Mouse (Mus musculus) layer of hippocampus, postnatal 10 days (tissue): Measurements from ENCODE around the gene Jmjd1c. TPM values are rescaled to one million over a fixed set of nuclear protein-coding genes. Genes with fewer than 3 reads are reported as not detected.
"Not testable (repeated sequence)": the region's sequence is repeated elsewhere in the genome, so short reads cannot be mapped to it uniquely, and the experiment has no call there.

Source experiments
- DNase-seq, 2 experiments: peaks; one replicate each; pipeline ENCODE4 v3.0.0; 2021; ENCODE audit warnings: low spot score in 2 of 2
- total RNA-seq, 2 experiments: library from RNA; stranded (reverse); gene quantifications; 2 replicates each; pipeline ENCODE4 v1.2.3; 2021

Gene Jmjd1c
- total RNA-seq, 2 experiments from 2014 or later, result 99.4 to 116 TPM

DNA sequence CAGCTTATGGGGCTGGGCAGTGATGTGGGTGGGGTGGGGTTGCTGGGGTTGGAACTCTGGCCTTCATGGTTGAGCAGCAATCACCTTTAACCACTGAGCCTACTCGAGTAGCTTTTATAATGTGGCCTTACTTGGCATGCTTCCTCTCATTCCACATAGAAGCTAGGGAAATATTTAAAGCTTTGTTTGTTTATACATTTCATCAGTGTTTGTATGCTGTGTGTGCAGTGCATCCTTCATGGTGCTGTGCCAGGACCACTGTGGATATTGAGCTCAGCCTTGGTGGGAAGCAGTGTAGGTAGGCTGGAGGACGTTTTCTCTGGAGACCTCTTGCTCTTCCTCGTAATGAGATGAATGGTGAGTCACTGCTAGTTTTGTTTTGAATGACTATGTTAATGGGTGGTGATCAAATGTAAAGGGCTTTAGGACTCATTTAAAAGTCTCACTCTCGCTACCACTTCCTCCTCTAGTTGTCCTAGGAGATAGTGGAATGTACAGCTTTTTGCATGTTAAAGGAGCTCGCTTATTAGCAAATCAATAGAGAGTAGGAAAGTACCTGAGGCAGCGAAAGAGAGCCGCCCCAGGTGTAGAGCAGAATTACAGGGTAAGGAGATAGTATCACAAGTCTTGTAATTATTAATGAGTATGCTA lies 4.2 kb downstream of the Jmjd1c start:
- no peak for DNase-seq

DNA sequence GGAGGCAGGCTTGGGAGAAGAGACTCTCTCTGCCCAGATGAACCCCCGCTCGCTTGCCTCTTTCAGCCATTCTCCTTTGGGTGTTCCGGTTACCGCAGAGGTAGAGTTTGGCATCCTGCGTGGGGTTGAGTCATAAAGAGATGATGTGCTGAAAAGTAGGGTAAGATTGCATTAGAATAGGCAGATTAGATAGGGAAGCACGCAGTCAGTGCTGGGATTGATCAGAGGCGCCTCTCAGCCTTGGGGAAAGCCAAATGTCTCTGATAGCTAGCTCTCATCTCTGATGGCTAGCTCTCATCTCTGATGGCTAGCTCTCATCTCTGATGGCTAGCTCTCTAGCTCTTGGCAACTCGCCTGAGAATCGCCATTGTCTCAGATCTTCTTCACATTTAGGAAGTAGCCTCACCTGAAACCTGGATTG lies 4.9 kb downstream of the Jmjd1c start:
- no peak for DNase-seq

DNA sequence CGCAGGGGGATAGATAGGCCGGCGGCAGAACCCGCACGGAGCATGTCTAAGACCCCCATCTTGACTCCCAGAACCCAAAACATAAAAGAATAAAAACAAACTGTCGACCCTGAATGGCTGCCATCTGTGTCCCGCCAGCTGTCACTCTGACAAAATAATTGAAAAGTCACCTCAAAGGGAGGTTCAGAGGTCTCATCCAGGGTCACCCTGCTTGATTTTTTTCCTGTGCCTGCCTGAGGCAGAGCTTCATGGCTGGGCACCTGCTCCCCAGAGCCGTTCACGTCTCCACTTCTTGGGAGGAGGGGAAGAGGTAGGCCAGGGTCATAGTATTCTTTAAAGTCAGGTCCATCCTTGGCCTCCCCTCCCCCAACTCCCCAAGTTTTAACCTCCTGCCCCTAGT lies 8.6 kb downstream of the Jmjd1c start:
- DNase-seq, result no peak

DNA sequence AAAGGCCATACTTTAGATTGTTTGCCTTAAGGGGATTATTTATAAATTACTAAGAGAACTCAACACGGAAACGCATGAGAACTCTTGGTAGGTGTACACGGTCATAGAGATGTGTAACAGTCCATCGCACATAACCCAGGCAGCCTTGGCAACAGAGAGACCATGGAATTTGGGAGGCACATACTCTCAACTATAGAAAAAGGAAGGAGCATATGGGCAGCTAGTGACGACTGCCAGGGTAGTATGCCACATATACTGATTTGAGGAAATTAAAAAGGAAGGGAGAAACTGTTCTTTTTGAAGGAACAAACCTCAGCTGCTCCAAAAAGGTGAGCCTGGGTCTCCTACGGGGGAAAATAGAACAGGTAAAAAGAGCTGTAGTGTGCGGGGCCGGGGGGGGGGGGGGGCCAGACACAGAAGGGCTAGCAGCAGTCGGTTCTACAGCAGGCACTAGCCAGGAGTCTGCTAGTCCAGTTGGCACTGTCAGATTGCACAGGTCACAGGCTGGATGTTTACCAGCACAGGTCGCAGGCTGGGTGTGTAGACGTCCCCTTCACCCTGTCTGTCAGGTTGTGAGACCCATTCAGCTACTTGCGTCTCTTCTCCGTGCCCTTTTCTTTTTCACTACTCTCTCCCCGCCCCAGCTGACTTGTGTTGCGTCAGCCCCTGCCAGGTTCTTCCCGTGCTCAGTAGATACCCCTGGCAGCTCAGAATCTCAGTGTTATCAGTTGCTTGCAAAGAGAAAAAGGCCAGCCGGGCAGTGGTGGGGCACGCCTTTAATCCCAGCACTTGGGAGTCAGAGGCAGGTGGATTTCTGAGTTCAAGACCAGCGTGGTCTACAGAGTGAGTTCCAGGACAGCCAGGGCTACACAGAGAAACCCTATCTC lies 9.6 kb downstream of the Jmjd1c start:
- no peak for DNase-seq

DNA sequence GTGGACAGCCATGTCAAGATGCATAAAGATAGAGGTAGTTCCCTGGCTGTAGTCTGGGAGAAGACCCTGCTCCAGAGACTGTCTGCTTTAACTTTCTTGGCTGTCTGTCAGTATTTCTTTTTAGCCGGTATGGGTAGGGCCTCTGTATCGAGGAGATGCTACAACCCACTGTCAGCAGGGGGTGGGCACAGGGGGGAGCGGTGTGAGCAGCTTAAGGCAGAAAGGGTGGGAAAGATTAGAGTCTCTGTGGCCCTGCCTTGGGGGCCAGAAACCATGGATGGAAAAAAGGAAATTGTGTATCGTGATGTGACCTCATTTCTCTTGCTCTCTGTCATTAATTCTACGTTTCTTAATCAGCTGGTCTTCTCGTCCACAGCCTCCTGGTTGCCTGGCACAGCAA lies 10.5 kb downstream of the Jmjd1c start:
- no peak for DNase-seq

DNA sequence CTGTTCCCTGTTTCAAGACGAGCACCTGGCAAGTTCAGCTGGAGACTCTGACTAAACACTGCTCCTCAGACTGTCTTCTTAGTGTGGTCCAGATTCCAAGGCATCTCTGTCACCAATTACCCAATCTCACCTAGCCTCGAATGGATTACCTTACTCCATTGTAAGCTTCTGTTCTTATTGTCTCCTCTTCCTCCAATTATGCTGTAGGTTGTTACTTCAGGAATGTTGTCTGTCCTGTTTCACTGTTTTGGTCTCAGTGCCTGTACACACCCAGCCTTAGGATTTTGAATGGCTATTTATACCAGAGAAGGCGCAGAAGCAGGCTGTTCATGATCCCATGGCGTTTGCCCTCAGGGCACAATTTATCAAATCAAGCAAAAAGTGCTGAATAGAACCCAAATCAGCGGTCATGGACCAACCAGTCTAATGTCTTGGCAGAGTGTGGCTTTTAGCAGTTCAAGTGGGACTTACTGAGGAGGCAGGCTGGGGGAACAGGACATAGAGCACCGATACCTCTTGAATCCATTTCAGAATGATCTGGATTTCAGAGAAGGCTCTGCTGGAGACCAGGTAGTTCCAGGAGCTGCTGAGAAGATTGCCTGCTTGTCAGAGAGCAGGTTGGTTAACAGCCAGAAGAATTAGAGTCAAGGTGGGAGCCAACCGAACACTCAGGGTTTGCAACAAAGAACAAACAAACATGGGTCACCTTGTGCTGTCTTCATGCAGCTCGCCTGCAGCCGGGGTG lies 11.3 kb downstream of the Jmjd1c start:
- no peak for DNase-seq

DNA sequence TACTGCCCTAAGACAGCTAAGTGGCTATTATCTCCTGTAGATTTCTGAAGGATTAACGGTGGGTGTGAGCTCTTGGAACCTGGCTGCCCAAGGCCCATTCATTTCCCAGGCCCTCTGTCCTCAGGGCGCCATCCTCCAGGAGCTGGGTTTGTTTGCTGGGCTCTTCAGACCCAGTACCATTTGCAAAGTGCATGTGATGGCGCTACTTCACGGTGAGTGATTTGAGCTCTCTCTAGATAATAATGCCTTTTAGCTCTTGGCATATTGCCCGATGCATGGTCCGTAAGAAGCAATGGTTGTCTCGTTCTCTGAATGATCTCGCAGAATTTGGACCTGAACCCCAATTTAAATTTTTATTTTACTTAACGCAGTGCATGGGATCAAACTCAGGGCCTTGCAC lies 12.2 kb downstream of the Jmjd1c start:
- DNase-seq, result no peak

DNA sequence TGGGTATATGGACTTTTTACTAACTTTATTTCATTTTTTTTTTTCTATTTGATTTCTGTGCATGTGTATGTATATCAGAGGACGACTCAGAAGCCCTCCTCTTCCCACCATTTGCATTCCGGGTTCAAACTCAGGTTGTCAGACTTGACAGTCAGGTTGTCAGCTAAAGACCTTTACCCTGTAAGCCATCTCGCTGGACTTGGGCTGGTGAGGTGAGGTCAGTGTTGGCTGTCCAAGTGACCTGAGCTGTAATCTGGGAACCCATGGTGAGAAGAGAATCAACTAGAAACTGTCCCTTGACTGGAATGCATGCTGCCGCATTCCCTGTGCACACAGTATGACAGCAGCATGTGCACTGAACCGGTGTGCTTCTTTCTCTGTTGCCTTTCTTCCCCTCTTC lies 13.7 kb downstream of the Jmjd1c start:
- DNase-seq, result no peak

DNA sequence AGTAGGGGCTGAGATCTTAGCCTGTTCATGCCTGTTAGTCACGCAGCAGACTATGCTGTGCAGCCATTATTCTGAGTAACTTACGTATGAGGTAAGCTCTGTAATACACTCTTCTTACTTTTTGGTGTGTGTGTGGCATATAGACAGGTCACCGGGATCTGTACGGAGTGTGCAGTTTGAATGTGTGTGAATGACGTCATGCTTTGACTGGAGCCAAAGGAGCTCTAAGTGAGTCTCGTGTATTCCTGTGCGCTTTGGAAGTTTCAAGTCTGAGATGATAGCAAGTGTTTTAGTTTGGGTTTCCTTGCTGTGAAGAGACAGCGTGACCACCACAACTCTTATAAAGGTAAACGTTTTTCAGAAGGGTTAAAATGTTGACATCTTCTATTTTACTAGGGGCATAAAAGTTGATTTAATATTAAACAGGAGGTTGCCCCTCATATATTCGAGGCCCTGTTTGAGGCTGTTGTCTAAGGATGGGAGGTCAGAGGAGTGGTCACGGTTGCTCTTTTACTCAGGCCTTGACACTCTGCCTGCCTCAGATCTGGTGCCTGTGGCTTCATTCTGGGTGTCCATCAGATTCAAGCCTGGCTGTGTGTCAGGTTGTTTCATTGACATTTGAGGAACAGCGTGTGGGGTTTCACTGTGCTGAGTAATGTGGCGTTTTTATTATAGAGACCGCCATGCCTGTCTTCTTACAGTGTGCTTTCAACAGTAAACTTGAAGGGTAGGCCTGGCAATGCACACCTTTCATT lies 15.3 kb downstream of the Jmjd1c start:
- no peak for DNase-seq

DNA sequence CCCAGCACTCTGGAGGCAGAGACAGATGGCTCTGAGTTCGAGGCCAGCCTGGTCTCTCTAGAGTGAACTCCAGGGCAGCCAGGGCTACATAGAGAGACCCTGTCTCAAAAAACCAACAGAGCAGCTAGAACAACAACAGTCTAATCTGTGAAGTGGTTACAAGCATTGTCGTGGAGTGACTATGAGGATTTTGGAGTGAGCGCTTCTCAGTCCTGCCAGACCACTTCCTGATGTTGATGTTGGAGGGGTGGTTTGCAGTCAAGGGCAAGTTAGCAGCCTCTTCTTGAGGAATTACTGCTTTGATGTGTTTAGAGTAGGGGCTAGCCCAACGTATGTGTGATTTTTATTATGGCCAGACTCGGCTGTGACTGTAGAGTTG lies 15.9 kb downstream of the Jmjd1c start:
- DNase-seq, result no peak

DNA sequence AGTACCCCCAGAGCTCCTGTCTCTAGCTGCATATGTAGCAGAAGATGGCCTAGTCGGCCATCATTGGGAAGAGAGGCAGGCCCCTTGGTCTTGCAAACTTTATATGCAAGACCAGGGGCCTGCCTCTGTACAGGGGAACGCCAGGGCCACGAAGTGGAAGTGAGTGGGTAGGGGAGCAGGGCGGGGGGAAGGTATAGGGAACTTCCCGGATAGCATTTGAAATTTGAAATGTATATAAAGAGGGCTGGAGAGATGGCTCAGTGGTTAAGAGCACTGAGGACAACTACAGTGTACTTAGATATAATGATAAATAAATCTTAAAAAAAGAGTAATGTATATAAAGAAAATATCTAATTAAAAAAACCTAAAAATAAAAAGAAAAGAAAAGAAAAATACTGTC lies 17.0 kb downstream of the Jmjd1c start:
- DNase-seq, result not testable (repeated sequence)

DNA sequence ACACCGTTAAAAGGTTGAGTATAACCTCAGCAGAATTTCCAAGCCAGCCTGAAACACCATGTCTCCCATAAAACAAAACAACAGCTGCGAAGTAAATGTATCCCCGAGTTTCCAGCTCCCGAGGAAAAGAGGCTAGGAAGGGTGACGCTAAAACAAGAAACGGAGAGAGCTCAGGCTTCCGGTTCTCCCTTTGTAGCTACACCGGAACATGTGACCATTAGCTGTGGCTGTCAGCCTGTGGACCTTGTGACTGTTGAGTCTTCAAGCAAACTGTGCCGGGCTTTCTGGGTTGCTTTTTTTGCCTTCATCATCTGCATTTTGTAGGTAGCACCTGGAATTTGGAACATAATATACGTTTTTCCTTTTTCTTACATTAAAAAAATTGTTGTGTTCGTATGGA lies 17.9 kb downstream of the Jmjd1c start:
- no peak for DNase-seq

DNA sequence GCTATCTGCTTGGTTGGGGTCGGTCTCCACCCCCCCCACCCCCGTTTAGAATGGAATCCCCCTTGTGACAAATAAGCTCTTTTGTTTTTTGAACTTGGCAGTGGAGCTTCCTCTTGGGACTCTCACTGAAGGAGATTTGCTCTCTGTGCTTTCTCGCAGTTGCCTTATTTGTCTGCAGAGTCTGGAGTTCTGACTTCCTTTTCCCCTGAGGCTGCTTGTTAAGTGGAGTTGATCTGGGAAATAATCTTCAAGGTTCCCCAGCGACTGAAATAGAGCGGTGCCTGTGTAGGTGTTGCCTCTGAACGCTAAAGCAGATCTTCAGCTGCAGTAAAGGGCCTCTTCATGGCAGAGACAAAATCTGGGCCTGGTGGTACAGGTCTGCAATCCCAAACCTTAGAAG lies 19.2 kb downstream of the Jmjd1c start:
- no peak for DNase-seq

DNA sequence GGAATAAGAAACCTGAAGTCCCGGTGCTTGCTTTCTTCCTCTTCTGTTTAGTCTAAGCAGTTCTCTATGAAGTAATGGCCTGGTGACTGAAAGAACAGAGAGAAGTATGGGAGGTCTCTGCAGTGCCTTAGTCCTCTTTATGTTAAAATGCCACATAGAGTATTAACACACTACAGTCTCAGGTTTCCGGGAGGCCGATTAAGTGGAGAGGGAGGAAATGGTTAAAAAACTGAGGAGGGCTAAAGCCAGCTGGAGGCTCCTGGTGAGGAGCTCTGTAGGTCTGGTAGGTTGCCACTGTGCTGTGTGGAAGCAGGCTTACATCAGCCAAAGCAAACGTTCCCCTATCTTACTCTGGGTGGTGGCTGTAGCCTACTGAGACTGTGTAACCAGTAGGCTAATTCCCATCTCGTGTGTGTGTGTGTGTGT lies 19.8 kb downstream of the Jmjd1c start:
- DNase-seq, result no peak

DNA sequence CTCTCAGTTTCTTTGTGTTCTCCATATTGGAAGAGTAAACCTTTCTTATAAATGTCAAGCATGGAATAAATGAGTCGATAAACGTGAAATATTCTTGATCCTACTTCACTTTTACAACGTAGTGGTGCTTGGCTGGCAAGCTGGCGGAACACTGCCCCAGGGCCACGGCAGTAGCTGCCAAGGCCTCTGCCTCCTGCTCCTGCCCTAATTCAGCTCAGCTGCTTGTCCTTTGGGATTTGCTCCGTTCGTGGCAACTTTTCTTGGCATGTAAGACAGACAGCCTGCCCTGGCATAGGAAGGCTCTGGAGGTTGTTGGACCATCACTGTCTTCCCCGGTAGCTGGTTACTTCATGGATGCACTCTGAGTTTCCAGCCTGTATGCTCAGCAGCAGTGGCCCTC lies 20.3 kb downstream of the Jmjd1c start:
- DNase-seq, result no peak

DNA sequence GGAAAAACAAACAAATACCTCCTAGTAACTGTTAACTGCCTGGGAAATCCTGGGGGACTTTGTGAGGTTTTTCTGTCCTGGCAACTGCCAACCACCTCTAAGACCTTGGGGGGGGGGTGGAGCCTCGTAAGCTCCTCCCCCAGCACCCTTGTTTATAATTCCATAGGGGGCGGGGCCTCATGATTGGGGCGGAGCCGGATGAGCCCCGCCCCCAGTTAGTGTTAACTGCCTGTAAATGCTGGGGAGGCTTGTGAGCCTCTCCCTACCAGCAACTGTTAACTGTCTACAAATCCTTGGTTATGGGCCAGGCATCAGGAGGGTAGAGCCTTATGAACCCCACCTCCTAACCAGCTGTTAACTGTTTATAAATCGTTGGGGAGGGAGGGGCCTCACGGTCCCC lies 23.4 kb downstream of the Jmjd1c start:
- no peak for DNase-seq

DNA sequence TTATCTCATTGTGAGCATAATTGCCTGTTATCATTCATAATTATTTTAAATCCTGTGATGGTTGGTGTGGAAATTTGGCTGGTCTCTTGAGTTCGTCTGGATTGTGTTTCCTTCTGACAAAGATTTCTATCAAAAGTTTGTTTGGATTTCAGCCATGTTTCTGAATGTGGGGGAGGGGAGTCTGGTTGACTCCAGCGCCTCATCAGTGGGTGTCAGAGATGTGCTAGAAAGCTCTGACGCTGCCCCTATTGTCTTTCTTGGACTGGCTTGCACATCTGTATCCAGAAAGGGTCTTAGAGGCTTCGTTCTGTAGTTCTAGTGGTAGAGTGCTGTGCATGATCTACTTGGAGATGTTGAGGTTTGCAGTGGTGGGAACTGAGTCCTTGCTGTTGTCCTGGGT lies 24.3 kb downstream of the Jmjd1c start:
- DNase-seq, result no peak

DNA sequence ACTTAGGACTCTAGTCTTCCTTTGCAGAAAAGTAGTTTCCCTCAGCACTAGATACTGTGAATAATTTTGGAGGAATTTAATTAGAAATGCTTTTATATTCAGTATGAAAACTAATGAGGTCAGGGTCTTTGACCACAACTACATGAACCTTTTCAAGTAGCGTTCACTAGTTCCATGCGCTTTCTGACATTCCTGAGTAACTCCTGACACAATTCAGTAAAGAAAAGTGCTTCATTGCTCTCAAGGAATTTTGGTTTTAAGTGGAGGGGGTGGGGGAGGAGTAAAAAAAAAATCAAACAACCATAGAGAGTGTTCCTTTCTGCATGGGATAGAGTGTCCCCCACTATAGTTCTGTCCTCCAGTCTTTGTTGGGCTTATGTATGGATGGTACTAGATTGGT lies 24.7 kb downstream of the Jmjd1c start:
- no peak for DNase-seq

DNA sequence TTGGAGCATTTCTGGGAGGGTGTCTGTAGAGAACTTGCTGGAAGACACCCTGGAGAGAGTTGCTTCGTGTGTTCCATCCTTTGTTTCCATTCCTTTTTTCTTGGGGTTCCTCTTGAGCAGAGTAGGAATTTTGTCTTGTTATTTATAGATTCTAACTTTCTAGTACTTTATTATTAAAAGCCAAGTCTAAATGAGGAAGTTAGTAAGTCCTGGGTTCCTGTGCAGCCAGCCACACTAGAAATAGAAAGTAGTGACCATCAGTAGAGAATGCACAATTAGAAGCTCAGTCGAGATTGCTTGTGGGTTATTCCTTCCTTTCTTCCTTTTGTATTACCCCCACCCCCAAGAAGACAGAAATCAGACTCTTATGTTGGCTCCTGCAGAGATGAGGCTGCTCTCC lies 27.8 kb downstream of the Jmjd1c start:
- no peak for DNase-seq

DNA sequence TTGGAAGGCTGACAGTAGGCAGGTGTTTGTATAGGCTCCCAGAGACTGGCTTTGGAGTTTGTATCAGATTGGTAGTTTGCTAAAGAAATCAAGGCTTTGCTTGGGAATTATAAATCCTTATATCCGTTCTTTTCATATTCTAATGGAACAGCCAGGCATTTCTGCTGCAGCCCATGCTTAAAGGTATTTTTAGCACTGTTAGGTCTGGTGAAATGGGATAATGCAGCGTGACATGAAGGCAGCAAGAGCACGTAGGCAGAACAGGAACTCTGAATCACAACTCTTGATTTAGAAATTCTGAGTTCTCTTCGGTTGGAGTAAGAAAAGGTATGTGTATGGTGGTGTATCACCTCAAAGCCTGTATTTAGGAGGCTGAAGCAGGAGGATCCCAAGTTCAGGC lies 28.2 kb downstream of the Jmjd1c start:
- no peak for DNase-seq

DNA sequence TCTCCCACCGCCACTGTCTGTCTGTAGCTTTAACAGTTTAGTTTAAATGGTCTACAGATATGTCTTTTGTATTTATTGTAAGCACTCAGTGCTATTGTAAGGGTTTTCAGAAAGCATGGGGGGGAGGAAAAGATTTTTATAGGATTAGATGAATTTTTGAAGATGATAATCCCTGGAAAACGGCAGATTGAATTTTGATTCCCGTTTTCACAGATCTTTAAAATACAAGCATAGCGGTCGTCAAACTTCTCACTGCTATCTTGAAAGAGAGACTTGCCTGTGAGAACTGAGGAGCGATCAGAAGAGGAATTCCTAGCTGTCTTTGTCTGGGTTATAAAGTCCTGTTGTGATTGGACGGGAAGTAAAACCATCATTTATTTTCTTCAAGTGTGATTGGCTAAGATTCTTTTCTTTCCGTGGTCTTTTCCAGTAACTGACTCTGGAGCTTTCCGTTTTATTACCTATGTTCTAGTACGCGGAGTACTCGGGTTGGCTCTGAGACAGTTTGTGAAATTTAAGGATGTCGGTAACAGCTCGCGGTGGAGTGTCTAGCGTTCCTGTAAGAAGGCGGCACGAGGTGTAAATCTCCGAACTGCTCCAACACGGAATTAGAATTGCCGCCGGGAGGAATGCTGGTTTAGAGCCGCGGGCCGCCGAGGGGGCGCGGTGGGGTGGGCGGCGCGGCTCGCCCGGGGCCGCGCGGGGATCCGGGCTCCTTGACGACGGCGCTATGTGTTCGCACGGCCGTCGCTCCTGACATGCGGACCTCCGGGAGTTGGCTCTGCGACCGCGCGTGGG lies 30.3 kb downstream of the Jmjd1c start:
- DNase-seq, result peak in 1 of 2 experiments; percentile 51
